Mouse (Mus musculus) kidney, postnatal 10 days (tissue): Measurements from ENCODE around the gene Eri2.

Source experiments
- DNase-seq: peaks from one replicate; pipeline ENCODE4 v3.0.0; 2021; ENCODE audit warnings: mixed read lengths

Eri2 gene

GRCm38 (mm10) chr7:119793586-119794250 is at the start of gene Eri2, which contains the start of gene Rexo5:
Gene Eri2, minus strand, starts transcription at chr7:119794058.
Gene Rexo5, plus strand, starts transcription at chr7:119794006.
- DNase-seq: peak; percentile 94

- no peak for DNase-seq
Observed at GRCm38 (mm10) chr7:119841820-119842449, 48.1 kb upstream of the Eri2 start.

GRCm38 (mm10) chr7:119835996-119836777 is 42.3 kb upstream of the Eri2 start:
- DNase-seq: no peak

- DNase-seq: no peak
Observed at GRCm38 (mm10) chr7:119835371-119835770, 41.5 kb upstream of the Eri2 start.

- no peak for DNase-seq
Observed at GRCm38 (mm10) chr7:119808723-119809122, 14.9 kb upstream of the Eri2 start.

- no peak for DNase-seq
Observed at GRCm38 (mm10) chr7:119807396-119807795, 13.5 kb upstream of the Eri2 start.

GRCm38 (mm10) chr7:119800991-119801390 is 7.1 kb upstream of the Eri2 start:
- no peak for DNase-seq

GRCm38 (mm10) chr7:119800488-119800887 is 6.6 kb upstream of the Eri2 start:
- DNase-seq: no peak

GRCm38 (mm10) chr7:119795311-119795710 is 1.5 kb upstream of the Eri2 start:
- DNase-seq: no peak

- no peak for DNase-seq
Observed at GRCm38 (mm10) chr7:119794251-119794638, 387 bp upstream of the Eri2 start.

GRCm38 (mm10) chr7:119789024-119789423 is 4.8 kb downstream of the Eri2 start:
- no peak for DNase-seq

GRCm38 (mm10) chr7:119784908-119785307 is 8.9 kb downstream of the Eri2 start:
- no peak for DNase-seq

GRCm38 (mm10) chr7:119783453-119783852 is 10.4 kb downstream of the Eri2 start:
- DNase-seq: peak; percentile 12

GRCm38 (mm10) chr7:119769895-119770294 is 24.0 kb downstream of the Eri2 start:
- no peak for DNase-seq

GRCm38 (mm10) chr7:119766996-119767395 is 26.9 kb downstream of the Eri2 start:
- DNase-seq: no peak

GRCm38 (mm10) chr7:119764377-119764776 is 29.5 kb downstream of the Eri2 start:
- DNase-seq: no peak

GRCm38 (mm10) chr7:119762166-119762697 is 31.6 kb downstream of the Eri2 start:
- DNase-seq: no peak

- DNase-seq: peak; percentile 12
Observed at GRCm38 (mm10) chr7:119760527-119760951, 33.3 kb downstream of the Eri2 start, which contains the start of gene Acsm3. Gene Acsm3, plus strand, starts transcription at chr7:119760923.

GRCm38 (mm10) chr7:119753696-119754095 is 40.2 kb downstream of the Eri2 start:
- DNase-seq: no peak

GRCm38 (mm10) chr7:119749942-119750341 is 43.9 kb downstream of the Eri2 start:
- no peak for DNase-seq

- no peak for DNase-seq
Observed at GRCm38 (mm10) chr7:119748761-119749160, 45.1 kb downstream of the Eri2 start.

GRCm38 (mm10) chr7:119745869-119746268 is 48.0 kb downstream of the Eri2 start:
- DNase-seq: peak; percentile 41

GRCm38 (mm10) chr7:119744321-119744720 is 49.5 kb downstream of the Eri2 start:
- peak; percentile 33 for DNase-seq
